Mouse (Mus musculus) midbrain, embryonic 14.5 days (tissue): ENCODE results near the gene Vmn1r23. TPM values are rescaled to one million over a fixed set of nuclear protein-coding genes. Genes with fewer than 3 reads are reported as not detected.
"Not testable (repeated sequence)": the region's sequence is repeated elsewhere in the genome, so short reads cannot be mapped to it uniquely, and the experiment has no call there.

ENCODE experiments used
- ATAC-seq: fragments of 200-750 bp; cut with Nextera tagmentation; 2 replicates; pipeline ENCODE4 v1.8.0; 2017; ENCODE audit warnings: moderate number of reproducible peaks, moderate library complexity; ENCODE audit not compliant: low FRiP score, low TSS enrichment
- DNase-seq: peaks from one replicate; pipeline ENCODE4 v3.0.0-alpha.2; 2015
- H3K27ac ChIP-seq: fragments of 300-500 bp; sonication (generic); replicated peaks from 2 replicates; pipeline ENCODE4 v1.5.1; 2014; ENCODE audit warnings: mild to moderate bottlenecking, low read depth, low read length, moderate library complexity
- H3K27me3 ChIP-seq: fragments of 300-500 bp; sonication (generic); 2 replicates; pipeline ENCODE4 v1.6.1; 2014; ENCODE audit warnings: low read length, control low read depth, mixed read lengths; ENCODE audit not compliant: control insufficient read depth, insufficient read depth
- H3K36me3 ChIP-seq: fragments of 300-500 bp; sonication (generic); 2 replicates; pipeline ENCODE4 v1.6.1; 2014; ENCODE audit warnings: low read length, control low read depth; ENCODE audit not compliant: control insufficient read depth, insufficient read depth
- H3K4me1 ChIP-seq: fragments of 300-500 bp; sonication (generic); 2 replicates; pipeline ENCODE4 v1.6.1; 2014; ENCODE audit warnings: mild to moderate bottlenecking, antibody characterized with exemption, low read length, control low read depth; ENCODE audit not compliant: control insufficient read depth, insufficient read depth
- H3K4me2 ChIP-seq: fragments of 300-500 bp; sonication (generic); 2 replicates; pipeline ENCODE4 v1.6.1; 2014; ENCODE audit warnings: mild to moderate bottlenecking, low read length, moderate library complexity
- H3K4me3 ChIP-seq: fragments of 300-500 bp; sonication (generic); replicated peaks from 2 replicates; pipeline ENCODE4 v1.5.1; 2014; ENCODE audit warnings: low read depth, low read length
- H3K9ac ChIP-seq: fragments of 300-500 bp; sonication (generic); replicated peaks from 2 replicates; pipeline ENCODE4 v1.6.1; 2014; ENCODE audit warnings: mild to moderate bottlenecking, low read length, moderate library complexity
- H3K9me3 ChIP-seq: fragments of 300-500 bp; sonication (generic); 2 replicates; pipeline ENCODE4 v1.6.1; 2016; ENCODE audit warnings: low read length, control low read depth, mixed read lengths; ENCODE audit not compliant: control insufficient read depth
- WGBS: fragments of 180-500 bp; shearing (Covaris S2); extraction: QIAGEN DNeasy Blood & Tissue Kit; methylation state at CpG from one replicate; pipeline ENCODE4 v1.1.7; 2014; 5-methylcytosine and 5-hydroxymethylcytosine counted together
- polyA plus RNA-seq: library from polyadenylated mRNA; unstranded; fragments of >200 nt; fragmentation: Nextera tagmentation; extraction: Ambion mirVana; gene quantifications from 2 replicates; pipeline ENCODE4 v1.2.1, GENCODE M21; 2014

Vmn1r23 gene
- not detected in 2 replicates for polyA plus RNA-seq

DNA sequence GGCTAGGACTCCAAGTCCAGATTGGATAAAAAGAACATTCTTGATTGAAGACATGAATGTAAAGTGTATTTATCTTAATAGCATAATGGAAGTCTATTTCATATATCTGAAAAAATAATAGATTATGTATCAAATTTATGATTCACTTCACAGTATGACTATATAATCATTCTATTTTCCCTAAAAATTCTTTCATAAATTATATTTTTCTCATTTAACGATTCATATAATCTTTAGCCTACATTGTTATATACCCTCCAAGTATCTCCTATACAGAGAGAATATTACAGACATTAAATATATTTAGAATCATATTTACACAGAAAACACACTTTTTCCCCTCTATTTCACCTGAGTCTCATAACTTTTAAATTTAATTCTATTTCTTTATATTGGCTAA, at the start of gene Vmn1r23:
Gene Vmn1r23 (minus strand): TSS at position 101 of the 400 bp plus-strand sequence.
- no peak within 1 kb of the TSS for H3K27ac ChIP-seq

GRCm38 (mm10) chr6:57961403-57961802, 34.8 kb upstream of the Vmn1r23 start, which contains the start of gene Vmn1r24:
Vmn1r24 (minus strand) TSS chr6:57961503.
- not testable (repeated sequence) for H3K4me2 ChIP-seq, H3K9ac ChIP-seq, DNase-seq, H3K27ac ChIP-seq, ATAC-seq, H3K9me3 ChIP-seq, H3K4me3 ChIP-seq, H3K36me3 ChIP-seq, H3K27me3 ChIP-seq, H3K4me1 ChIP-seq
- WGBS = 81% methylated on average over 1 of the region's 1 CpGs

More for the DNA sequence above, at the start of gene Vmn1r23:
- H3K9ac ChIP-seq = no peak within 1 kb of the TSS
- WGBS = 92% methylated on average over 1 of the region's 1 CpGs
- H3K27me3 ChIP-seq = no peaks in the 10 kb centered on the region
- H3K9me3 ChIP-seq = no peaks in the 10 kb centered on the region
- ATAC-seq (no peak), DNase-seq (no peak)
- H3K4me2 ChIP-seq = no peak within 1 kb of the TSS
- no peaks in the 10 kb centered on the region for H3K4me1 ChIP-seq
- H3K4me3 ChIP-seq = no peak within 1 kb of the TSS
- no peaks in the 10 kb centered on the region for H3K36me3 ChIP-seq

DNA sequence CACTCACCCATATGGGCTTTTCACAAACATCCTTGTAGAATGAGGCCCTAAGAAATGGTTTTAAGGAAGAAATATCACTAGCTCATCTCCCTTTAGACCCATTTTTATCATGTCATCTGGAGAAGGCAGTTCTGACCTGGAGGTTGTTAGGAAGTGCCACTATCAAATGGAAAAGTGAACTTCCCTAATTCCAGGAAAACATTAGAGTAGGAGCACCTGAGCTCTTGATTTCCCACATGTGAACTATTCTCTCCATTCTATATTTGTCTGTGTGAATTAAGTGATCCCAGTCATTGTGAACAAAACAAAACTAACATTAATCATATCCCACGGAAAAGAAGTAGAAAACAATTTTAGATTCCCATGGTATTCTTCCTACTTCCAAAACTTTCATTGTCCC, 18.7 kb downstream of the Vmn1r23 start, which contains the start of gene Vmn1r22:
Gene Vmn1r22 (minus strand): TSS at position 101 of the 400 bp plus-strand sequence.
- no peak for DNase-seq
- 83% methylated on average over 1 of the region's 1 CpGs for WGBS
- H3K4me1 ChIP-seq = no peaks in the 10 kb centered on the region

More for the DNA sequence above, 18.7 kb downstream of the Vmn1r23 start, which contains the start of gene Vmn1r22:
- Histone ChIP-seq H3K36me3 (no peaks in the 10 kb centered on the region), H3K9ac (no peak within 1 kb of the TSS), H3K9me3 (peaks cover 3% of the 10 kb centered on the region; the same call in 1 of the 2 replicates), H3K27me3 (no peaks in the 10 kb centered on the region), H3K4me2 (no peak within 1 kb of the TSS), H3K4me3 (no peak within 1 kb of the TSS), H3K27ac (no peak within 1 kb of the TSS)
- ATAC-seq = no peak

Other genes starting within 250 kb of the Vmn1r23 start
- gene Pyurf, start 234.8 kb downstream of the Vmn1r23 start, polyA plus RNA-seq = 15.2 and 17.3 TPM in 2 replicates
- 84.2 and 102 TPM in 2 replicates for gene Lancl2, start 224.3 kb downstream of the Vmn1r23 start, polyA plus RNA-seq
- 102 and 109 TPM in 2 replicates for gene Vopp1, start 101.7 kb downstream of the Vmn1r23 start, polyA plus RNA-seq
- 0.12 TPM in 1 of 2 replicates, not detected in the other for gene Vmn1r21, start 76.5 kb downstream of the Vmn1r23 start, polyA plus RNA-seq
- gene Vmn1r22, start 18.8 kb downstream of the Vmn1r23 start, polyA plus RNA-seq = not detected in 2 replicates
- gene Vmn1r24, start 34.7 kb upstream of the Vmn1r23 start, polyA plus RNA-seq = not detected in 2 replicates
- gene Vmn1r25, start 54.0 kb upstream of the Vmn1r23 start, polyA plus RNA-seq = not detected in 2 replicates
- gene Vmn1r26, start 88.3 kb upstream of the Vmn1r23 start, polyA plus RNA-seq = not detected in 2 replicates